Mouse (Mus musculus) C2C12 (cell line): ENCODE data around the gene Egflam. TPM values are rescaled to one million over a fixed set of nuclear protein-coding genes. Genes with fewer than 3 reads are reported as not detected.

Source experiments
- H3K27me3 ChIP-seq: one replicate; pipeline ENCODE4 v1.6.1; 2011; ENCODE audit not compliant: control insufficient read depth, insufficient read depth, insufficient read length
- H3K36me3 ChIP-seq: one replicate; pipeline ENCODE4 v1.6.1; 2011; ENCODE audit not compliant: control insufficient read depth, insufficient read depth
- H3K4me3 ChIP-seq: one replicate; pipeline ENCODE4 v1.5.1; 2011; ENCODE audit warnings: mild to moderate bottlenecking, control low read depth; ENCODE audit not compliant: poor library complexity, insufficient read depth, severe bottlenecking
- H3K79me2 ChIP-seq: one replicate; pipeline ENCODE4 v1.6.1; 2011; ENCODE audit not compliant: control insufficient read depth, insufficient read depth
- H3K79me3 ChIP-seq: one replicate; pipeline ENCODE4 v1.6.1; 2011; ENCODE audit warnings: low read depth, control low read depth
- H3ac ChIP-seq: one replicate; pipeline ENCODE3; 2011; ENCODE audit warnings: low read depth; ENCODE audit not compliant: control insufficient read depth, insufficient read length
- CEBPB ChIP-seq: IDR thresholded peaks from one replicate; pipeline ENCODE4 v1.6.1; 2011; ENCODE audit warnings: low read depth, mild to moderate bottlenecking, control low read depth, moderate library complexity
- CTCF ChIP-seq: IDR thresholded peaks from one replicate; pipeline ENCODE4 v1.5.1; 2011; ENCODE audit not compliant: control insufficient read depth, insufficient read depth, insufficient read length
- FOSL1 ChIP-seq: IDR thresholded peaks from one replicate; pipeline ENCODE4 v1.8.0; 2011; ENCODE audit warnings: mild to moderate bottlenecking, low read length; ENCODE audit not compliant: poor library complexity, insufficient read depth, severe bottlenecking
- MAX ChIP-seq: IDR thresholded peaks from one replicate; pipeline ENCODE4 v1.6.1; 2011; ENCODE audit warnings: mild to moderate bottlenecking, control low read depth
- MYOD1 ChIP-seq: IDR thresholded peaks from one replicate; pipeline ENCODE4 v1.6.1; 2011; ENCODE audit warnings: low read depth; ENCODE audit not compliant: control insufficient read depth, insufficient read length
- MYOG ChIP-seq: IDR thresholded peaks from one replicate; pipeline ENCODE4 v1.6.1; 2011; ENCODE audit not compliant: control insufficient read depth, insufficient read length; ENCODE audit errors: extremely low read depth
- USF1 ChIP-seq: IDR thresholded peaks from one replicate; pipeline ENCODE4 v1.6.1; 2011; ENCODE audit warnings: low read depth, mild to moderate bottlenecking, control low read depth, moderate library complexity
- polyA plus RNA-seq: library from polyadenylated mRNA; unstranded; fragments of >200 nt; fragmentation: generic; extraction: Trizol; gene quantifications from one replicate; pipeline ENCODE4 v1.2.1, GENCODE M21; 2012; ENCODE audit warnings: missing spikeins

Gene Egflam
- polyA plus RNA-seq, 1 experiment: 0.11 TPM

DNA sequence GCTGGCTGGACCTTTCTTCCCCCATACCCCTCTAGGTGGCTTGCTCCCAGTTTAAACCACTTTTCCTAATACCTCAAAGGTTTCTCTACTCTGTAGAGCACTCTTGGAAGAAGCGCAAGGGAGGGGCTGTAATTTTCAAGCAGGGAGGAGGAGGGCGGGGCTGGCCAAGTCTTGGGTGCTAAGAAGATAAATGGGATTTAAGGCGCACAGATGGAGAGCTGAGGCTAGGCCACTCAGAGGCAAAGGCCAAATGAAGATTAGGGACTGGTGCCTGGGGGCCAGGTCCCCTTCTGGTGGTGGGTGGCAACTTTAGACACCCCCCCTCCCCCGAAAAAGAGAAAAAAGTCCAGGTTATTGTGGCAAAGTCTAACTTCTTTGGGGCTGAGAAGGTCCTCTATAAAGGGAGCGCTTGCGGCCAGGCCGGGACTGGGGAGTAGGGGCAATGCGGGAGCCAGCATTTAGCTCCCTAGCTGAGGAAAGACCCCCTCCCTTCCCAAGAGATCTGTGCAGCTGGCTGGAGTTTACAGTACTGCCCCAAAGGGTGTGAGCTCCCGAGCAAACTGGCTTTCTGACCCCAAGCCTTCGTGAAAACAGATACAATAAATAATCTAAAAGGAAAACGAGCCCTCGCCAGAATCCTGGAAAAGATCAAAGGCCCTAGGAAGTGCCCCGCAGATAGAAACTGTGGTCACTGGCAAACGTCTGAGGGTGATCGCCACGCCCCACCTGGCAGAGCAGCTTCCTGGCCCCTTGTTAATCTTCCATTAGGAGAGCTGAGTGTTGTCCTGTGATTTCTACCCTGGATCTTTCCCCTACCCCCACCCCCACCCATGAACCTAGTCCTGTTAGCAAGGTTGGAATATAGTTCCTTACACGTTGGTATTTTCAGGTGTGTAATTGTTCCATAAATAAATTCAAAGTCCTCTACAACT is 680 bp upstream of the Egflam start:
- no peak for TF ChIP-seq FOSL1
- no peak for TF ChIP-seq CTCF
- no peak for TF ChIP-seq MAX
- TF ChIP-seq USF1: no peak
- TF ChIP-seq MYOG: no peak
- no peak for TF ChIP-seq CEBPB
- TF ChIP-seq MYOD1: no peak
- peaks cover 54% of the 10 kb centered on the region for H3K27me3 ChIP-seq

DNA sequence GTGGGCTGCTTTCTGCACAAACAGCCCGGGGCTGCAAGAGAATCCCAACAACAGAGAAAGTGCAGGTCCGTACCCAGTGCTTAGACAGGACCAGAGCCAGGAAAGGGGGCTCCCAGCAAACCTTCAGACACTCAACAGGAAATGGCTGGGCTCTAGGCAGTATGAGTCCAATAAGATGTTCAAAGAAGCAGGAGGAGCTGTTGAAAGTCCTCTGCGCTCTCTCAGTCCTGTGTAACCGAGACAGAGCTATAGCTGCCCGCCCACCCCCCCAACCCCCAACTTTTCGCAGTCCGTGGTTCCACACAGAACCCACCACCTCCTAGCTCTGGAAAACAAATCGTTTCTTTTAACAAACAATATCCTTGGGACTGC is 763 bp downstream of the Egflam start:
- Histone ChIP-seq H3K27me3 (peaks cover 54% of the 10 kb centered on the region), H3K79me3 (no peaks in the 10 kb centered on the region), H3K4me3 (no peak overlapping the region), H3K36me3 (no peaks in the 10 kb centered on the region), H3K79me2 (no peaks in the 10 kb centered on the region), H3ac (no peak overlapping the region)
- TF ChIP-seq MAX: no peak

More for the DNA sequence above, 680 bp upstream of the Egflam start:
- Histone ChIP-seq H3K79me2 (no peaks in the 10 kb centered on the region), H3K79me3 (no peaks in the 10 kb centered on the region), H3ac (no peak overlapping the region), H3K36me3 (no peaks in the 10 kb centered on the region), H3K4me3 (no peak overlapping the region)

DNA sequence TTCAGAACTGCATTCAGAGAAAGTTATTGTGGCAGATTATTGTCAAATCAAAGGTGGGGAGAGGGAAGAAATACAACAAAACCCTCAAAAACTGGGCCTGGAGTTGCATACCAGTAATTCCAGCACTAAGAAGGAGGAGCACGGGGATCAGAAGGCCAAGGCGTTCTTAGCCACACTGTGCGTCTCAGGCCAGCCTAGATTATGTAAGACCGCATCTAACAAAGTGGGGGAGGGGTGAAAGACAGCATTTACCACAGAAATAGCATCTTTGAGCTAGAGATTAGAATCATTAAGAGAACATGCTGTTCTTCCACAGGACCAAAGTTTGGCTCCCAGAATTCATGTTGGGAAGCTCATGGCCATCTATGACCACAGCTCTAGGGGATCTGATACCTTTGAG is 14.8 kb downstream of the Egflam start:
- peaks cover 50% of the 10 kb centered on the region for H3K27me3 ChIP-seq
- H3K36me3 ChIP-seq: no peaks in the 10 kb centered on the region
- H3ac ChIP-seq: no peak overlapping the region
- H3K4me3 ChIP-seq: no peak overlapping the region
- H3K79me2 ChIP-seq: no peaks in the 10 kb centered on the region
- H3K79me3 ChIP-seq: no peaks in the 10 kb centered on the region
- TF ChIP-seq MAX: no peak
- TF ChIP-seq FOSL1: no peak
- TF ChIP-seq USF1: no peak
- no peak for TF ChIP-seq MYOD1
- TF ChIP-seq CEBPB: no peak
- TF ChIP-seq MYOG: no peak
- no peak for TF ChIP-seq CTCF

DNA sequence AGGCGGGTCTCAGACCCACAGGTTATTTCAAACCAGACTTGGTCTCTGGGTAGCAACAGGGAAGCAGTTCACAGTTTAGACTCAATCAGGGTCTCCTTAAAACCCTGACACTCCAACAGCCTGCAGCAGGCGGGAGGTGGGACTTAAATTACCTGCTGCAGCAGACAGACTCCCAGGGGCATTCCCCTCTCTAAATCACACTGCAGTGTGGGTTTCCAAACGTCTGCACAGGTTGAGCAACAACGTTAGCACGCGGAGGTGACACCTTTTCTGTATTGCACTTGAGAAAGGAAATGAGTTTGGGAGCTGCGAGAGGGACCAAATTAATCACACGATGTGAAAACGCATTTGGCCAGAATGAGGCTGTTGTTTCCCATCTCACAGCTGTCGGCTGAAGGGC is 15.7 kb downstream of the Egflam start:
- Histone ChIP-seq H3K36me3 (no peaks in the 10 kb centered on the region), H3ac (no peak overlapping the region), H3K4me3 (no peak overlapping the region), H3K79me2 (no peaks in the 10 kb centered on the region), H3K27me3 (peaks cover 47% of the 10 kb centered on the region), H3K79me3 (no peaks in the 10 kb centered on the region)
- TF ChIP-seq USF1 (no peak), MAX (no peak), CTCF (no peak), FOSL1 (no peak)

DNA sequence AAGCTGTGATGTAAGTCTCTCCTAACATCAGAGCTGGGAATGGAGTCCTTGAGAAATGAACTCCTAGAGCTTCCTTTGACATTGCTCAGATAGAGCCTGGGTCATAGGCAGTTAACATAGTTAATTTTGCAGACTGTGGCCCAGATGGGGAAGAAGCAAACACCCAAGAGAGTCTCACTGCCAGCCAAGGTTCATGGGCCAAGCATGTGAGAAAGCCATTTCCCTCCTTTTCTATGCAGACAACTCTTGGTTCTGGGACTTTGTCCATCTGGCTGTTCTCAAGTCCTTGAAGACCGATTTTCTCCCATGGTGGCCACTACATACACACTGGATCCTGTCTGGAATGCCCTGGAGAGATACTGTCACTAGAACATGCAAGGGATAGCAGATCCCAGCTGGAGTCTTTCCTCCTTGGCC is 45.6 kb downstream of the Egflam start:
- H3K79me3 ChIP-seq: no peaks in the 10 kb centered on the region
- TF ChIP-seq CTCF: no peak
- no peak for TF ChIP-seq USF1
- no peak for TF ChIP-seq CEBPB
- no peak for TF ChIP-seq MYOG
- no peak for TF ChIP-seq FOSL1
- no peak for TF ChIP-seq MAX
- no peaks in the 10 kb centered on the region for H3K36me3 ChIP-seq
- H3K27me3 ChIP-seq: no peaks in the 10 kb centered on the region
- no peaks in the 10 kb centered on the region for H3K79me2 ChIP-seq
- H3K4me3 ChIP-seq: no peak overlapping the region
- H3ac ChIP-seq: no peak overlapping the region

DNA sequence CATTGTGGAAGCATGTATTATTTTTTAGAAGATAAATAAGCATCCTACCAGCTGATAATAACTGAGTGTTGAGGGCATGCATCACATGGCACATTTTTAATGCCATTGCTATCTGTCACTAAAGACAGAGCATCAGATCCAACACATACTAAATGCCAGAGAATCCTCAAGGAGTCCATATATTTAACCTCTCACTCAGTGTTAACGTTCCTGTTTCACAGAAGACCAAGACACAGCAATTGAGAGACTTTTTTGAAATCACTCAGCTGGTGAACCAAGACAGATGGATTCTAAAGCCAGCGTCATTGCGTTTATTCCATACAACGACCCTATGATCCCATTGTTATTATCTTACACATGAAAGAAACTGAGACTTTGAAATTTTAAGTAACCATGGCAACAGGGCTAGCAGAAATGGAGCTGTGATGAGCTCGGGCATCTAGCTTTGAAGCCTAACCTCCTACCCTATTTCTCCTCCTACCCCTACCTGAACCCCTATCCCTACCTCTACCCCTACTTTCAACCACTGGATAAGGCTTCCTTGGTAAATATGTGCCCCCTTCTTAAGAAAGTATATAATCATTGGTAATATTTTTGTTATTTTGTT is 57.4 kb downstream of the Egflam start:
- Histone ChIP-seq H3K4me3 (no peak overlapping the region), H3K36me3 (no peaks in the 10 kb centered on the region), H3ac (no peak overlapping the region), H3K79me3 (no peaks in the 10 kb centered on the region), H3K79me2 (no peaks in the 10 kb centered on the region), H3K27me3 (no peaks in the 10 kb centered on the region)
- TF ChIP-seq USF1: no peak
- no peak for TF ChIP-seq CEBPB
- no peak for TF ChIP-seq MAX
- no peak for TF ChIP-seq FOSL1
- TF ChIP-seq MYOD1: no peak
- TF ChIP-seq MYOG: no peak
- no peak for TF ChIP-seq CTCF
